13 mouse cellular contexts compared by ENCODE assay signal in the genomic region with DNA sequence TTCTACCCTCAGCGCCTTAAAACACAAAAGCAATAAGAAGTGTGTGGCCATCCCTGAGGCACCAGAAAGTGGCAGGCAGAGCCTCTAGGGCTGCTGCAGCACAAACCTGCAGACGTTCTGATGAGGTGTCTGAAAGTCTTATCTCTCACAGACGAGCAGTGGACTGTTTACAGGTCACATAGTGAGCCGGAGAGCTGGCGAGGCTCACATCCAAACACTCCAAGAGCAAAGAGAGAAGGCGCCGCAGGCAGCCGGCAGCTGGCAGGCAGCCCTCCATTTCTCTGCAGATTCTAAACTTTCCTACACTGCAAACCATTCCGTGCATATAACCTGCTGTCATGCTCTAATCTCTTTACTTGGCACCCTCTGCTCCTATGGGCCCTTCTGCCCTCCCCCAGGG. TPM values are rescaled to one million over a fixed set of nuclear protein-coding genes. Genes with fewer than 3 reads are reported as not detected.
DNase-seq lines count a peak whose midpoint lies in the region; ATAC-seq and TF ChIP-seq lines count a peak whose summit lies in the region.
"Had no signal": no experiment of that assay in that cellular context is flagged by ENCODE, and none has a peak within 500 bp of the region (broad histone marks: within the 10 kb centered on the region; RNA-seq: fewer than 3 reads in every experiment).

No protein-coding gene starts in this region.

- ATAC-seq in kidney, postnatal 0 days (replicated peaks; ENCODE audit: low FRiP score, low read depth) = no peak
- no peak for ATAC-seq in kidney, embryonic 14.5 days (ENCODE audit: low FRiP score, low TSS enrichment)
- no peak for ATAC-seq in stomach, postnatal 0 days (ENCODE audit: low FRiP score, low TSS enrichment)

- peak overlapping the region; percentile 10; the same call in 1 of the 2 replicates for H3K27ac ChIP-seq in kidney, postnatal 0 days
- no peak overlapping the region for H3K27ac ChIP-seq in kidney, embryonic 14.5 days (ENCODE audit: low read depth, low read length)
- H3K27ac ChIP-seq in stomach, postnatal 0 days (replicated peaks) = peak overlapping the region; percentile 61
- H3K27ac ChIP-seq: hindbrain, embryonic 14.5 days; limb, embryonic 10.5 days; macrophage had no signal

- TF ChIP-seq POLR2A in lung, adult 2 months (IDR thresholded peaks at IDR 0.05; ENCODE audit: borderline replicate concordance, extremely low read depth, low read depth, low read length) = no peak

- no peaks in the 10 kb centered on the region for H3K9me3 ChIP-seq in kidney, postnatal 0 days (replicated peaks; ENCODE audit: low read length)
- H3K9me3 ChIP-seq in kidney, embryonic 14.5 days (ENCODE audit: control insufficient read depth, low read length) = no peaks in the 10 kb centered on the region
- no peaks in the 10 kb centered on the region for H3K9me3 ChIP-seq in stomach, postnatal 0 days (ENCODE audit: control insufficient read depth, low read length)
- H3K9me3 ChIP-seq: limb, embryonic 10.5 days had no signal

- H3K27me3 ChIP-seq in kidney, postnatal 0 days (ENCODE audit: insufficient read depth, low read length) = no peaks in the 10 kb centered on the region
- H3K27me3 ChIP-seq in kidney, embryonic 14.5 days (ENCODE audit: control insufficient read depth, insufficient read depth, low read length) = no peaks in the 10 kb centered on the region
- H3K27me3 ChIP-seq in stomach, postnatal 0 days (ENCODE audit: control insufficient read depth, insufficient read depth, low read length) = no peaks in the 10 kb centered on the region

- no peak for TF ChIP-seq CTCF in kidney, postnatal 0 days (IDR thresholded peaks at IDR 0.05; ENCODE audit: low read depth)
- no peak for TF ChIP-seq CTCF in lung, adult 2 months (IDR thresholded peaks at IDR 0.05; ENCODE audit: insufficient read depth, low read length)
- TF ChIP-seq CTCF in stomach, postnatal 0 days (IDR thresholded peaks at IDR 0.05; ENCODE audit: low read depth) = no peak

- no peak for TF ChIP-seq EP300 in stomach, postnatal 0 days (optimal IDR thresholded peaks at IDR 0.05)

- peaks cover 38% of the 10 kb centered on the region; the same call in 1 of the 2 replicates for H3K36me3 ChIP-seq in kidney, postnatal 0 days (ENCODE audit: insufficient read depth, low read length)
- peaks cover 55% of the 10 kb centered on the region for H3K36me3 ChIP-seq in kidney, embryonic 14.5 days (ENCODE audit: control insufficient read depth, insufficient read depth, low read length)
- H3K36me3 ChIP-seq in stomach, postnatal 0 days (ENCODE audit: control insufficient read depth, insufficient read depth, low read length) = peaks cover 9% of the 10 kb centered on the region; the same call in 1 of the 2 replicates

- WGBS in kidney, postnatal 0 days = 66% methylated on average over 9 of the region's 9 CpGs
- WGBS in kidney, embryonic 14.5 days = 83% methylated on average over 9 of the region's 9 CpGs
- 19% methylated on average over 9 of the region's 9 CpGs for WGBS in lung, adult 2 months
- WGBS in stomach, postnatal 0 days = 18% methylated on average over 9 of the region's 9 CpGs

- no peak overlapping the region for H3K4me3 ChIP-seq in kidney, postnatal 0 days (replicated peaks; ENCODE audit: low read depth, low read length)
- H3K4me3 ChIP-seq in kidney, embryonic 14.5 days (ENCODE audit: low read length) = no peak overlapping the region
- H3K4me3 ChIP-seq in lung, adult 2 months (replicated peaks; ENCODE audit: extremely low read depth, low read depth, low read length) = no peak overlapping the region
- H3K4me3 ChIP-seq in stomach, postnatal 0 days (ENCODE audit: low read depth, low read length) = no peak overlapping the region
- H3K4me3 ChIP-seq: limb, embryonic 10.5 days had no signal

- no peak overlapping the region for H3K9ac ChIP-seq in kidney, postnatal 0 days (ENCODE audit: low read depth, low read length)
- H3K9ac ChIP-seq in kidney, embryonic 14.5 days (ENCODE audit: low read depth, low read length) = no peak overlapping the region
- H3K9ac ChIP-seq in stomach, postnatal 0 days (ENCODE audit: low read length) = peak overlapping the region; percentile 43; the same call in 1 of the 2 replicates
- H3K9ac ChIP-seq: hindbrain, embryonic 14.5 days had no signal

- no peaks in the 10 kb centered on the region for H3K4me1 ChIP-seq in kidney, postnatal 0 days (replicated peaks; ENCODE audit: insufficient read depth, low read length)
- H3K4me1 ChIP-seq in kidney, embryonic 14.5 days (ENCODE audit: control insufficient read depth, insufficient read depth, low read length) = no peaks in the 10 kb centered on the region
- peaks cover 33% of the 10 kb centered on the region for H3K4me1 ChIP-seq in lung, adult 2 months (ENCODE audit: control insufficient read depth, insufficient read depth, low read length)
- H3K4me1 ChIP-seq in stomach, postnatal 0 days (replicated peaks; ENCODE audit: control insufficient read depth, insufficient read depth) = peaks cover 6% of the 10 kb centered on the region; the same call in 1 of the 2 replicates
- H3K4me1 ChIP-seq: limb, embryonic 10.5 days had no signal

- H3K4me2 ChIP-seq in kidney, postnatal 0 days (ENCODE audit: low read length) = no peak overlapping the region
- H3K4me2 ChIP-seq in kidney, embryonic 14.5 days (replicated peaks; ENCODE audit: low read depth, low read length) = no peak overlapping the region
- H3K4me2 ChIP-seq in stomach, postnatal 0 days (replicated peaks; ENCODE audit: low read depth) = no peak overlapping the region
- H3K4me2 ChIP-seq: hindbrain, embryonic 14.5 days had no signal

- peak; percentile 26 for DNase-seq in cerebellum, adult 9-10 months
- no peak for DNase-seq in cerebellum, postnatal 4 days (ENCODE audit: low spot score in 2 of 2)
- DNase-seq in kidney, postnatal 0 days (ENCODE audit: low spot score) = no peak
- peak; percentile 39 for DNase-seq in lung, adult 2 months
- no peak for DNase-seq in stomach, postnatal 0 days (ENCODE audit: low spot score)
- no peak for DNase-seq in spleen, adult 12 weeks (ENCODE audit: low spot score)
- no peak for DNase-seq in retina, embryonic 14.5 days (ENCODE audit: low spot score)
- DNase-seq: cerebellum, adult 9-11 months; thymus, postnatal 25 days had no signal

RNA-seq across cellular contexts. Expression of gene Mllt1, which starts 27.3 kb away (rescaled TPM):
- polyA plus RNA-seq in kidney, postnatal 0 days (2015; fragmentation: Nextera tagmentation; extraction: Ambion mirVana) = 27.4 and 29.1 TPM in 2 replicates
- 35.5 and 35.8 TPM in 2 replicates for polyA plus RNA-seq in kidney, embryonic 14.5 days (2014; fragmentation: Nextera tagmentation; extraction: Ambion mirVana)
- polyA plus RNA-seq in lung, adult 2 months (2012; rRNA removed) = 58.2 and 59.4 TPM in 2 replicates
- 13.7 and 15.3 TPM in 2 replicates for polyA plus RNA-seq in stomach, postnatal 0 days (2015; fragmentation: Nextera tagmentation; extraction: Ambion mirVana)

RNA-seq across cellular contexts. Expression of gene 1700061G19Rik, which starts 32.6 kb away (rescaled TPM):
- 0.11 and 0.13 TPM in 2 replicates for polyA plus RNA-seq in kidney, postnatal 0 days (2015; fragmentation: Nextera tagmentation; extraction: Ambion mirVana)
- polyA plus RNA-seq in kidney, embryonic 14.5 days (2014; fragmentation: Nextera tagmentation; extraction: Ambion mirVana) = 0.15 and 0.30 TPM in 2 replicates
- 0.11 and 0.19 TPM in 2 replicates for polyA plus RNA-seq in lung, adult 2 months (2012; rRNA removed)
- polyA plus RNA-seq in stomach, postnatal 0 days (2015; fragmentation: Nextera tagmentation; extraction: Ambion mirVana) = 1.0 and 1.4 TPM in 2 replicates
- polyA plus RNA-seq: macrophage had no signal

RNA-seq across cellular contexts. Expression of gene Acsbg2, which starts 33.6 kb away (rescaled TPM):
- polyA plus RNA-seq in kidney, postnatal 0 days (2015; fragmentation: Nextera tagmentation; extraction: Ambion mirVana) = not detected in 2 replicates
- not detected in 2 replicates for polyA plus RNA-seq in kidney, embryonic 14.5 days (2014; fragmentation: Nextera tagmentation; extraction: Ambion mirVana)
- polyA plus RNA-seq in lung, adult 2 months (2012; rRNA removed) = not detected in 2 replicates
- polyA plus RNA-seq in stomach, postnatal 0 days (2015; fragmentation: Nextera tagmentation; extraction: Ambion mirVana) = 0.04 TPM in 1 of 2 replicates, not detected in the other
- polyA plus RNA-seq: hindbrain, embryonic 14.5 days; limb, embryonic 10.5 days; macrophage had no signal

Comparison
In these comparisons a context has a peak if more than half of its experiments do, and no peak if none do; other contexts are left out.
1. DNase-seq: peak in cerebellum, adult 9-10 months (single experiment) and lung, adult 2 months (single experiment); none in cerebellum, postnatal 4 days (0 of 2), kidney, postnatal 0 days (single experiment), stomach, postnatal 0 days (single experiment), spleen, adult 12 weeks (single experiment) and retina, embryonic 14.5 days (single experiment).